Mouse (Mus musculus): ENCODE measurements at regions not wholly inside any gene's neighbourhood (a gene's known extent, or its start where the extent isn't known, plus 50 kb on each side); places are given as distances from the start of the nearest gene placed in this dataset.

DNA sequence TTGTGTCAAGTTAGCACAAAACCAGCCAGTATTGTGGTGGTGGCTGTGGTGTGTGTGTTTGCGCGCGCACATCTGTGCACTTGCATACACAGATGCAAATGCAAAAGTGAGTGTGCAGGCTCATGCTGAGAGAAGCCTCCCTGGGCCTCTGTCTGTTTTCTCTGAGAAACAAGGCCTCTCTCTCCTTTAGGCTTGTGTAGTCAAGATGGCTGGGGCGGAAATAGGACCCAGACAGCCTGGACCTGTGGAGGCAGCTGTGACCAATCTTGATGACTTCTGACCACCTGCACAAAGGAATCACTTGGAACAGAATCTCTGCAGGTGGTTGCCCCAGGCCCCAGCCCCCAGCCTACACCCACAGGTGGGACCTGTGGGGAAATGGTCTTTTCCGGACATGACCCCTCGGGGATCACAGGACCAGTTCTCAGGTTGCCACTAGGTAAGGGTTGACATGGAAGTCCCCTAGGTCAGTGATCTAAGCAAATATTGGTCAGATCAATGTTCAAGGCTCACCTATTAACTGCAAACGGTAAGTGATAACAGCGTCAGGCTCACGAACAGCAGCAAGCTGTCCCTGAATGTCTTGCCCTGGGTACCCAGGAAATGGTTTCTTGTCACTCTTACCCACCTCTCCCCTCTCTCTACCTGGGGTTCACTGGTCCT is 93.8 kb upstream of the Mgme1 start:
- WGBS, result 93% methylated on average over 9 of the region's 9 CpGs
- no peak overlapping the region for H3K4me2 ChIP-seq
- no peak overlapping the region for H3K4me3 ChIP-seq
- H3K9me3 ChIP-seq, result no peaks in the 10 kb centered on the region
- ATAC-seq (ENCODE audit: low FRiP score), result no peak
- H3K9ac ChIP-seq, result no peak overlapping the region
- H3K27me3 ChIP-seq, result no peaks in the 10 kb centered on the region
- no peaks in the 10 kb centered on the region for H3K4me1 ChIP-seq (replicated peaks)
- no peak overlapping the region for H3K27ac ChIP-seq
- no peaks in the 10 kb centered on the region for H3K36me3 ChIP-seq

DNA sequence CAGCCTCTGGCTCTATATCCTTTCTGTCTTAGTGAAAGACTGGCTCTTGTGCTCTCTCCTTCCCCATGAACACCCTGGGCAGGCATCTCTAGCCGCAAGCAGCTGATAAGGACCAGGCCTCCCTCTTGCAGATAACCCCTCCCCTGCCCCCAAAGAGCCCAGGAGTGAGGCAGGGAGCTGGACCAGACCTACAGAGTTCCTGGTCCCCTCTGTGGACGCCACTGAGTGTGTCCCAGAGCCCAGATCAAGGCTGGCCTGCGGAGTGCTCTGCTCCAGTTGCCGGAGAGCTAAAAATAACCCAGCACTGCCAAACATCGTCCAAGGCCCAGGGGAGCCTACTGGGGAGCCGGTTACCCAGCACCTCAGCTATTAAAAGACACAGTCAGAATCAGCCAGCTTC is 93.2 kb upstream of the Mgme1 start:
- 73% methylated on average over 6 of the region's 6 CpGs for WGBS
- no peak for ATAC-seq (ENCODE audit: low FRiP score)
- no peak overlapping the region for H3K27ac ChIP-seq
- H3K4me3 ChIP-seq, result no peak overlapping the region
- no peak overlapping the region for H3K4me2 ChIP-seq
- no peak overlapping the region for H3K9ac ChIP-seq
- H3K27me3 ChIP-seq, result no peaks in the 10 kb centered on the region
- H3K9me3 ChIP-seq, result no peaks in the 10 kb centered on the region
- H3K36me3 ChIP-seq, result no peaks in the 10 kb centered on the region
- H3K4me1 ChIP-seq (replicated peaks), result 0 out of 2 replicates have a peak, but pooled peaks cover 2% of the 10 kb centered on the region

DNA sequence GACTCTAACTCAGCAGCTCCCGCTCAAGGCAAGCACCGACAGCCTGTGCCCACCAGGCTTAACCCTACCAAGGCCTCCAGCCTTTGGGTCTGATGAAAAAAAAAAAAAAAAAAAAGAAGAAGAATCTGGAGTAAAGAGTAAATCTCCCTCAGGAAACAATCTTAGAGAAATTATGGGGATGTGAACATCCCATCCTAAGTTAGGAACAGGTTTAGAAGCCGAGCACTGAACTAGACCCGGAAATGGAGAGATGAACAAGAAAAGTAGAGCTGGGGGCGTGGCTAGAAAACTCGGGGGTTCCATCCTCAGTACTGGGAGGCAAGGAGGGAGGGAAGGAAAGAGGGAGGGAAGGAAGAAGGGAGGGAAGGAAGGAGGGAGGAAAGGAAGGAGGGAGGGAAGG is 92.5 kb upstream of the Mgme1 start:
- Histone ChIP-seq H3K4me2 (no peak overlapping the region), H3K27ac (no peak overlapping the region), H3K36me3 (no peaks in the 10 kb centered on the region), H3K9ac (no peak overlapping the region), H3K27me3 (no peaks in the 10 kb centered on the region), H3K4me1 (replicated peaks) (0 out of 2 replicates have a peak, but pooled peaks cover 6% of the 10 kb centered on the region), H3K4me3 (no peak overlapping the region), H3K9me3 (no peaks in the 10 kb centered on the region)
- no peak for ATAC-seq (ENCODE audit: low FRiP score)
- WGBS, result 74% methylated on average over 6 of the region's 6 CpGs

GRCm38 (mm10) chr2:144182108-144182507 is 88.4 kb upstream of the Mgme1 start:
- Histone ChIP-seq H3K4me2 (no peak overlapping the region), H3K9me3 (no peaks in the 10 kb centered on the region), H3K4me3 (no peak overlapping the region), H3K27me3 (no peaks in the 10 kb centered on the region), H3K36me3 (no peaks in the 10 kb centered on the region), H3K27ac (no peak overlapping the region), H3K9ac (no peak overlapping the region), H3K4me1 (replicated peaks) (0 out of 2 replicates have a peak, but pooled peaks cover 6% of the 10 kb centered on the region)
- ATAC-seq (ENCODE audit: low FRiP score), result no peak
- whole genome bisulfite sequencing, result 78% methylated on average over 5 of the region's 5 CpGs

- no peaks in the 10 kb centered on the region for H3K9me3 ChIP-seq
- no peak overlapping the region for H3K9ac ChIP-seq
- H3K4me3 ChIP-seq, result no peak overlapping the region
- no peaks in the 10 kb centered on the region for H3K36me3 ChIP-seq
- ATAC-seq (ENCODE audit: low FRiP score), result no peak
- H3K27me3 ChIP-seq, result no peaks in the 10 kb centered on the region
- WGBS, result 68% methylated on average over 7 of the region's 7 CpGs
- no peak overlapping the region for H3K27ac ChIP-seq
- 0 out of 2 replicates have a peak, but pooled peaks cover 6% of the 10 kb centered on the region for H3K4me1 ChIP-seq (replicated peaks)
- H3K4me2 ChIP-seq, result no peak overlapping the region
Measured at GRCm38 (mm10) chr2:144182542-144182941, 87.9 kb upstream of the Mgme1 start.

DNA sequence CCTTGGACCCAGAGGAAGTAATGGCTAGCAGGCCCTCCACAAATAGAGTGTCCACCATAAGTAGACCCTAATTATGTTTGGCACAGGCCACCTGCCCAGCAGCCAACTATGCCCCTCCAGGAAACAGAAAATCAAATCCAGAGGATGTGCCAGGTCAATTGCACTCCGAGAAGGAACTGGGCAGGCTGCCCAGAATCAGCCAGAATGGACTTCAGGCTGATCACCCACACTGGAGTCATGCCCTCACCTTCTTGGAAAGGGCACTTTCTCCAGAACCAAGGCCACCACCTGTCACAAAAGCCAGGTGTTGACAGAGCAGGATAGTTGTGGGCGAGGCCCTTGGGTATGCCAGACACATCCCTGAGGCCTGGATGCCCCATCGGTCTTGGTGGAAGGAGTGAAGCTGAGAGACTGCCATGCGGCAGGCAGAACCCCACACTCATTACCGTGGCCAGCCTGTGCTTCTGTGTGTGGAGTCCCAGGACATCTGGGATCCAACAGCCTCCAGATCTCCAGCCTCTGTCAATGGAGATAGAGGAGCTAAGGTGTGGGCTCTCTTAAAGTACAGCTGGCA is 87.0 kb upstream of the Mgme1 start:
- 77% methylated on average over 5 of the region's 5 CpGs for WGBS
- 0 out of 2 replicates have a peak, but pooled peaks cover 9% of the 10 kb centered on the region for H3K4me1 ChIP-seq (replicated peaks)
- ATAC-seq (ENCODE audit: low FRiP score), result no peak

GRCm38 (mm10) chr2:144185175-144185574 is 85.3 kb upstream of the Mgme1 start:
- Histone ChIP-seq H3K9ac (no peak overlapping the region), H3K27ac (no peak overlapping the region), H3K36me3 (no peaks in the 10 kb centered on the region), H3K4me2 (no peak overlapping the region), H3K4me1 (replicated peaks) (0 out of 2 replicates have a peak, but pooled peaks cover 16% of the 10 kb centered on the region), H3K9me3 (no peaks in the 10 kb centered on the region), H3K27me3 (no peaks in the 10 kb centered on the region), H3K4me3 (no peak overlapping the region)
- no peak for ATAC-seq (ENCODE audit: low FRiP score)
- 94% methylated on average over 3 of the region's 3 CpGs for WGBS

More for the DNA sequence above, 87.0 kb upstream of the Mgme1 start:
- no peak overlapping the region for H3K4me2 ChIP-seq
- H3K27ac ChIP-seq, result no peak overlapping the region
- H3K9me3 ChIP-seq, result no peaks in the 10 kb centered on the region
- H3K36me3 ChIP-seq, result no peaks in the 10 kb centered on the region
- no peak overlapping the region for H3K9ac ChIP-seq
- H3K4me3 ChIP-seq, result no peak overlapping the region
- H3K27me3 ChIP-seq, result no peaks in the 10 kb centered on the region

DNA sequence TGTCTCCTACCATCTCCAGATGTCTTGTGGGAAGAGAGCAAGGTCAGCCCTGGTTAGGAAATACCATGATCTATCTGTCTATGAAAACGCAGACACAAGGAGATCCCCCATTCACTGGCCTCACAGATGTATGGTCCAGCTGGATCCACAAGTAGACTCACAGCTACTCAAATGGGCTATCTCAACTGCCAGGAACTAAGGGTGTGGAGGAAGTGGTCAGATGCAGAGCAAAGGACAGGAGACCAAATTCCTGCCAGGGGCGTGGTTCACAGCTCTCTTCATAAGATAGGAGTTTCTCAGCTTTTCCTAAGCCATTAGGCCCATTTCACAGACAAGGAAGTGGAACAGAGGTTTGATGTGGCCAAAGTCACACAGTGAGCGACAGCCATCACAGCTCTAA is 84.0 kb upstream of the Mgme1 start:
- no peak for ATAC-seq (ENCODE audit: low FRiP score)
- WGBS, result 96% methylated on average over 3 of the region's 3 CpGs

GRCm38 (mm10) chr2:144188076-144188475 is 82.4 kb upstream of the Mgme1 start:
- Histone ChIP-seq H3K27ac (no peak overlapping the region), H3K9me3 (no peaks in the 10 kb centered on the region)

More for the DNA sequence above, 84.0 kb upstream of the Mgme1 start:
- Histone ChIP-seq H3K36me3 (no peaks in the 10 kb centered on the region), H3K9me3 (no peaks in the 10 kb centered on the region), H3K27me3 (no peaks in the 10 kb centered on the region; the same call in 1 of the 2 replicates), H3K4me2 (no peak overlapping the region), H3K9ac (no peak overlapping the region), H3K4me1 (replicated peaks) (0 out of 2 replicates have a peak, but pooled peaks cover 16% of the 10 kb centered on the region), H3K4me3 (no peak overlapping the region), H3K27ac (no peak overlapping the region)

GRCm38 (mm10) chr2:144188485-144188884 is 82.0 kb upstream of the Mgme1 start:
- Histone ChIP-seq H3K4me1 (replicated peaks) (0 out of 2 replicates have a peak, but pooled peaks cover 10% of the 10 kb centered on the region), H3K9me3 (no peaks in the 10 kb centered on the region), H3K27me3 (no peaks in the 10 kb centered on the region; the same call in 1 of the 2 replicates), H3K4me2 (no peak overlapping the region), H3K4me3 (no peak overlapping the region), H3K27ac (no peak overlapping the region), H3K36me3 (no peaks in the 10 kb centered on the region), H3K9ac (no peak overlapping the region)
- ATAC-seq (ENCODE audit: low FRiP score), result no peak
- 21% methylated on average over 4 of the region's 4 CpGs for WGBS

More at GRCm38 (mm10) chr2:144188076-144188475, 82.4 kb upstream of the Mgme1 start:
- no peak overlapping the region for H3K9ac ChIP-seq
- ATAC-seq (ENCODE audit: low FRiP score), result no peak
- H3K27me3 ChIP-seq, result no peaks in the 10 kb centered on the region; the same call in 1 of the 2 replicates
- H3K4me1 ChIP-seq (replicated peaks), result 0 out of 2 replicates have a peak, but pooled peaks cover 10% of the 10 kb centered on the region
- no peak overlapping the region for H3K4me2 ChIP-seq
- WGBS, result 74% methylated on average over 3 of the region's 3 CpGs
- H3K36me3 ChIP-seq, result no peaks in the 10 kb centered on the region
- no peak overlapping the region for H3K4me3 ChIP-seq

DNA sequence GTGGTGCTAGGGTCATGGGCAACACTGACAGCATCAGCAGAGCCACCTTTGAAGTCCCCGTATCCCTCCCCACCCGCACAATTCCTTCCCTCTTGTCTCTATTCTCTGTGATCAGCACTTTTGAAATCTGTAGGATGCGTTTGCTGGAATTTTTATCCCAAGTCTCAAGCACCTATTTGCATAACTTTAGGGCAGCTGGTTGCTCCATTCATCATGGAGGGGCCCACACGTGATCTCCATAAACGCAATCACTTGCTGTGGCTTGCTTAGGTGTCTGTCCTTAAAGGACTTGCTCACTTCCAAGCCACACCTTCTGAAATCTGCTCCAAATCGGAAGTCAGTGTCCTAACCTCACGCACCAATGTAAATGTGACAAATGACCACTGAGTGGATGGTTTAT is 80.7 kb upstream of the Mgme1 start:
- H3K4me1 ChIP-seq (replicated peaks), result 0 out of 2 replicates have a peak, but pooled peaks cover 10% of the 10 kb centered on the region
- WGBS, result 63% methylated on average over 7 of the region's 7 CpGs
- no peaks in the 10 kb centered on the region for H3K9me3 ChIP-seq
- H3K36me3 ChIP-seq, result no peaks in the 10 kb centered on the region
- no peaks in the 10 kb centered on the region; the same call in 1 of the 2 replicates for H3K27me3 ChIP-seq
- no peak overlapping the region for H3K27ac ChIP-seq
- no peak overlapping the region for H3K4me3 ChIP-seq
- no peak overlapping the region for H3K9ac ChIP-seq
- ATAC-seq (ENCODE audit: low FRiP score), result no peak
- no peak overlapping the region for H3K4me2 ChIP-seq

- no peak overlapping the region for H3K27ac ChIP-seq
- no peak for ATAC-seq (ENCODE audit: low FRiP score)
- H3K4me2 ChIP-seq, result no peak overlapping the region
- no peaks in the 10 kb centered on the region for H3K9me3 ChIP-seq
- 86% methylated on average over 9 of the region's 9 CpGs for WGBS
- no peak overlapping the region for H3K9ac ChIP-seq
- no peaks in the 10 kb centered on the region for H3K36me3 ChIP-seq
- H3K4me3 ChIP-seq, result no peak overlapping the region
- H3K4me1 ChIP-seq (replicated peaks), result 0 out of 2 replicates have a peak, but pooled peaks cover 13% of the 10 kb centered on the region
- H3K27me3 ChIP-seq, result peaks cover 4% of the 10 kb centered on the region; the same call in 1 of the 2 replicates
Measured at GRCm38 (mm10) chr2:144191018-144191417, 79.4 kb upstream of the Mgme1 start.
